Mouse (Mus musculus) neural tube, embryonic 11.5 days (tissue): ENCODE results near the gene Celf2. TPM values are rescaled to one million over a fixed set of nuclear protein-coding genes. Genes with fewer than 3 reads are reported as not detected.

Experiments used
- ATAC-seq: fragments of 200-750 bp; cut with Nextera tagmentation; 2 replicates; pipeline ENCODE4 v1.8.0; 2017; ENCODE audit warnings: moderate number of reproducible peaks, mild to moderate bottlenecking, moderate TSS enrichment, moderate library complexity; ENCODE audit not compliant: insufficient read depth, low FRiP score, low TSS enrichment
- DNase-seq: peaks from one replicate; pipeline ENCODE4 v3.0.0-alpha.2; 2015; ENCODE audit warnings: low spot score
- H3K27ac ChIP-seq: fragments of 300-500 bp; sonication (generic); 2 replicates; pipeline ENCODE4 v1.5.1; 2014; ENCODE audit warnings: low read depth, mild to moderate bottlenecking, low read length
- H3K27me3 ChIP-seq: fragments of 300-500 bp; sonication (generic); 2 replicates; pipeline ENCODE4 v1.6.1; 2014; ENCODE audit warnings: mild to moderate bottlenecking, low read length, mixed read lengths; ENCODE audit not compliant: control insufficient read depth, insufficient read depth
- H3K36me3 ChIP-seq: fragments of 300-500 bp; sonication (generic); 2 replicates; pipeline ENCODE4 v1.6.1; 2014; ENCODE audit warnings: mild to moderate bottlenecking, low read length, moderate library complexity, mixed read lengths; ENCODE audit not compliant: control insufficient read depth, insufficient read depth
- H3K4me1 ChIP-seq: fragments of 300-500 bp; sonication (generic); 2 replicates; pipeline ENCODE4 v1.6.1; 2014; ENCODE audit warnings: low read length, mixed read lengths; ENCODE audit not compliant: control insufficient read depth, insufficient read depth
- H3K4me2 ChIP-seq: fragments of 300-500 bp; sonication (generic); 2 replicates; pipeline ENCODE4 v1.6.1; 2014; ENCODE audit warnings: low read depth, mild to moderate bottlenecking, moderate library complexity
- H3K4me3 ChIP-seq: fragments of 300-500 bp; sonication (generic); 2 replicates; pipeline ENCODE4 v1.5.1; 2014; ENCODE audit warnings: low read depth, low read length
- H3K9ac ChIP-seq: fragments of 300-500 bp; sonication (generic); 2 replicates; pipeline ENCODE4 v1.6.1; 2014; ENCODE audit warnings: mild to moderate bottlenecking, low read length
- H3K9me3 ChIP-seq: fragments of 300-500 bp; sonication (generic); 2 replicates; pipeline ENCODE4 v1.6.1; 2016; ENCODE audit warnings: low read length; ENCODE audit not compliant: control insufficient read depth
- WGBS: fragments of 180-500 bp; shearing (Covaris S2); extraction: QIAGEN DNeasy Blood & Tissue Kit; methylation state at CpG from one replicate; pipeline ENCODE4 v1.1.7; 2014; 5-methylcytosine and 5-hydroxymethylcytosine counted together
- polyA plus RNA-seq: library from polyadenylated mRNA; unstranded; fragments of >200 nt; fragmentation: Nextera tagmentation; extraction: Ambion mirVana; gene quantifications from 2 replicates; pipeline ENCODE4 v1.2.1, GENCODE M21; 2014

The Celf2 gene
- polyA plus RNA-seq, 1 experiment from 2014 or later = 70.3 TPM

DNA sequence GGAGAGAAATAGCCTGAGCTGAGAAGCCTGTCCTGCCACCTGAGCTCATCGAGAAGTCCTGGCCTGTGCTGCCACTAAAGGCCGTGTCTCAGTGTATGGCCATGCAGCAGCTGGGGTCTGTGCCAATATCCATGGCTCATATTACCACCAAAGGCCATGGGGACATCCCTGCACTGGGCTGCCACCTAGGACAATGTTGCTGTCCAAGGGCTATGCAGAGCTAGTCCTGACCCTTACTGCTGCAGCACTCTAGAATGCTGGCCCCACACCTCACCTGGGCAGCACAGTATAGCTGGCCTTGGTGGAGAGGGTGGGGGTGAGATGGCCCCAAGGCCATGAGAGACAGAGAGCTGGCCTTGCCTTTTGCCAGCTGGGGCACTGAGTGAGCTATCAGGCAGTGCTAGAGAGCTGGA is 780.5 kb downstream of the Celf2 start:
- Histone ChIP-seq H3K36me3 (no peaks in the 10 kb centered on the region), H3K4me1 (no peaks in the 10 kb centered on the region), H3K27ac (no peak overlapping the region), H3K4me3 (no peak overlapping the region), H3K9ac (no peak overlapping the region), H3K27me3 (no peaks in the 10 kb centered on the region), H3K9me3 (no peaks in the 10 kb centered on the region), H3K4me2 (no peak overlapping the region)
- 66% methylated on average over 2 of the region's 2 CpGs for WGBS
- DNase-seq = no peak
- ATAC-seq = 0 out of 2 replicates have a peak, but pooled peaks have one; percentile 20

DNA sequence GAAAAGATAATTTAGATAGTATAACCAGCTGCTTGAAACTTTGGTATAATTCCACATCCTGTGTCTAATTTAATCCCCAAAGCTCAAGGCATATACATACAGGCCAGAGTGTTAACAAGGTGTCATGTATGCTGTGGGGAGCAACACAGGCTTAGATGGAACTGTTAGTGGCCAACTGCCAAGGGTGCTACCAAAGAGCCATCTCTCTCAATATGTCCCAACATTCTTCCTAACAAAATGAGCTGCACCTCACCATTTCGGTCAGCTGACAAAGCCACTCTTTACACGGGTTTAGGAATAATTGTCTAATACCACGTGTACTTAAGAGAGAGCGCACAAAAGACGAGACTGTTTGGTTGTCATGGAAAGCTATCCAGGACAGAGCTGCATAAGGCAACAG is 782.0 kb downstream of the Celf2 start:
- no peak overlapping the region for H3K4me2 ChIP-seq
- no peak for ATAC-seq
- H3K4me1 ChIP-seq = no peaks in the 10 kb centered on the region
- H3K4me3 ChIP-seq = no peak overlapping the region
- H3K27me3 ChIP-seq = no peaks in the 10 kb centered on the region
- H3K27ac ChIP-seq = no peak overlapping the region
- 84% methylated on average over 5 of the region's 5 CpGs for WGBS
- H3K9me3 ChIP-seq = no peaks in the 10 kb centered on the region
- H3K9ac ChIP-seq = no peak overlapping the region
- H3K36me3 ChIP-seq = no peaks in the 10 kb centered on the region
- DNase-seq = no peak

DNA sequence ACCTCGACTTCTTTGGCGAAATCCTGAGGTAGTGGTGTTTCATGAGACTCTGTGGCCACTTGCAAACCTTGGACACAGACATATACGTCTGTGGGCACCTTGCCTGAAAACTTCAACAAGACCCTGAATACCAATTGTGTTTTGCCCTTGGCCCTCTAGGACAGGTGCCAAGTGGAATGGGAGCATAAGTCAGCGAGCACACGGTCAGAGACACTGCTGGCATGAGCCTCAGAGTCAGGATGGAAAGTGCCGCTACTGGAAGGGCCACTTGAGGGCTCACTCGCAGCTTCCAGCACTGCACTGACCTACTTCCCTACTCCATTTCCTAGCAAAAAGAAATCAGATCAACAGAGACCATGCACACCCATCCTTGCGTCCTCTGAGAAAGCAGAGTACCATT is 783.3 kb downstream of the Celf2 start:
- no peak overlapping the region for H3K9ac ChIP-seq
- no peak overlapping the region for H3K4me3 ChIP-seq
- 84% methylated on average over 8 of the region's 8 CpGs for WGBS
- H3K27ac ChIP-seq = no peak overlapping the region
- DNase-seq = no peak
- no peaks in the 10 kb centered on the region for H3K27me3 ChIP-seq
- no peaks in the 10 kb centered on the region for H3K36me3 ChIP-seq
- H3K9me3 ChIP-seq = no peaks in the 10 kb centered on the region
- no peak for ATAC-seq
- H3K4me2 ChIP-seq = no peak overlapping the region
- peaks cover 3% of the 10 kb centered on the region for H3K4me1 ChIP-seq

DNA sequence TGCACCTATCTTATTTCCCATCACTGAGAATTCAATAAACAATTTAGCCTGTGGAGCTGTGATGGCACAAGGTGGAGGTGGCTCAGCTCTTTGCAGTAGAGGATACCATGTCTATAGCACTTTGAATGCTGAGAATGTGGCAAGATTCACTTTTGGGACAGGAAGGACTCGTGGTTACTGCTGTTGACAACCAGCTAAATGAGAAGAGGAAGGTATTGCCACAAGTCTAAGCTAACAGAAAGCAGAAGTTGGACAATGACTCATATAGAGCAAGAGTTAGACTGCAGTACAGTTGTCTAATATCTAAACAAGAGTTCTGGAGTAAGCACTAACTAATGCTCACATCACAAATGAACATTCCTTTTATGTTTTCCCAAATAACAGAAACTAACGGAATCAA is 785.8 kb downstream of the Celf2 start:
- DNase-seq = no peak
- H3K4me3 ChIP-seq = no peak overlapping the region
- no peaks in the 10 kb centered on the region for H3K27me3 ChIP-seq
- no peak overlapping the region for H3K27ac ChIP-seq
- H3K4me2 ChIP-seq = no peak overlapping the region
- H3K4me1 ChIP-seq = peaks cover 6% of the 10 kb centered on the region
- 91% methylated on average over 2 of the region's 2 CpGs for WGBS
- ATAC-seq = no peak
- no peak overlapping the region for H3K9ac ChIP-seq
- no peaks in the 10 kb centered on the region for H3K36me3 ChIP-seq
- H3K9me3 ChIP-seq = no peaks in the 10 kb centered on the region

DNA sequence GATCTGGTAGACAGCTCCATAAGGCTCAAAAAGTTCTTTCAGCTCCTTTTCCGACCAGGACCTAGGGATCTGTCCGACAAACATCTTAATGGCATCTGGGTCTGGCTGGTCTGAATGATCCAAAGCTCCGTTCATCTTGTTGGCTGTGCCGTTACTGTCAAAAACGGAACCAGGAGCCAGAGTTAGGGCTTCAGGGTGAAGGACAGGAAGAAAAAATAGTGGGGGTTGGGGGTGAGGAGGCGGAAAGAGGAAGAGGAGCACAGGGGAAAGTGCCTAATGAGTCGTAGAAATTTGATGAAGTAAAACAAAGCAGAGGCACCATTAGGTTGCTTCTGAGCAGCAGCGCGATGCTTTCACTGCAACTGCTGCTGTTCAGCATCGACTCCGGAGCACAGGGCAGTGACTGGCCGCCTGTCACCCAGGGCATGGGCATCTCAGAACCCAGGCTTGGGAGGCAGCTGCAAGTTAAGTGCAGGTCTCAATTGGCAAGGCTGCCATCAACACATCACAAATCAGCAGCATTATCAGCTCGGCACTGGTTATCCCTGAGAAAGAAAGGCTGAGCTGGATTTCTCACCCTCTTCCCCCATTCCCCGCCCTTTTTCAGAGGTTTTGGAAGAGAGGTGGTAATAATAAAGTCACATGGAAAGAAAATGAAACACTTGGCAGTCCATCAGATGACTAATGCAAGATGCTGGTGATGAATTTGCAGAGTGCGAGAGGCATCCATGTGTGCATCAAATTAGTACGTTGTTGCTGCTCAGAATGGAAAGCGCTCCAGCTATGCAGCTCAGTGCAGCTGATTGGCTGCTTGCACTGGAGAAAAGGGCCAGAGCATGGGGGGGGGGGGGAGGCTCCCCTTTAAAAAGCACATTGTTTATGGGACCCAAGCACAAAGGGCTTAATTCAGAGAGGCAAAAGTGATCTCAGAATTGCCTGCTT is 787.6 kb downstream of the Celf2 start:
- H3K4me1 ChIP-seq = peaks cover 6% of the 10 kb centered on the region
- WGBS = 3% methylated on average over 17 of the region's 17 CpGs
- no peaks in the 10 kb centered on the region for H3K36me3 ChIP-seq
- H3K27me3 ChIP-seq = no peaks in the 10 kb centered on the region
- H3K4me3 ChIP-seq = peak overlapping the region; percentile 38
- H3K27ac ChIP-seq = peak overlapping the region; percentile 84
- H3K9ac ChIP-seq = peak overlapping the region; percentile 65
- ATAC-seq = peak; percentile 90
- DNase-seq = peak; percentile 63
- no peaks in the 10 kb centered on the region for H3K9me3 ChIP-seq
- H3K4me2 ChIP-seq = peak overlapping the region; percentile 85

DNA sequence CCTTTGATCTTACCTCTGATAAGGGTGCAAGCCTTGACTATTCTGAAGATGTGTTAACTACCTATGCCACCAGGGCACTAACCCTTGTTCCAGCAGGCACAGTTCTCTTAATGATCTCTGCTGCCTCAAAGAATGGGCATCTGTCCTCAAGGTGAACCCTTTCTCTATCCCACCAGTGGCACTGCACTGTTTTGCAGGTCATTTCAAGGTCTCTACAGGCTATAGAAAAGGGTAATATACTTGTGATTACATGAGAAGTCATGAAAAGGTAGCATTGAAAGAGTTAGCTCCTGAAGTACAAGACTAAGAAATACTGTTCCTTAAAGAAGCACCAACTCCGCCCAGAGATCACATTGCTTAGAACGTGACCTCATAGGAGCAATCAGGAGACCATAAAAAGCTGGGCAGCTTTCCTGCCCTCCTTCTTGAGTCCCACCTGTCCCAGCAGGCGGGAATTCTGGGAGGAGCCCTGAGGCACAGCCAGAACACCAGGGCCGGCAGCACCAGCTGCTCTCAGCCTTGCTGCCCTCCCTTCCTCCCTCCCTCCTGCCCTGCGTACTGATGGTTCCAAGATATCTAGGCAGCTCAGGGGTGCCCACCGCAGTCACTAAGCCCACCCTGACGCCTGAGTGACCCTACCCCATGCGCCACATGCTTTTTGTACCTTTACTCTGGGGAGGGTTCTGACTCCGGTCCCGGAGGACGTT is 788.5 kb downstream of the Celf2 start:
- 15% methylated on average over 11 of the region's 11 CpGs for WGBS
- Histone ChIP-seq H3K4me2 (peak overlapping the region; percentile 85), H3K27ac (peak overlapping the region; percentile 84), H3K36me3 (no peaks in the 10 kb centered on the region), H3K9me3 (no peaks in the 10 kb centered on the region), H3K4me1 (peaks cover 6% of the 10 kb centered on the region), H3K9ac (peak overlapping the region; percentile 65), H3K27me3 (no peaks in the 10 kb centered on the region), H3K4me3 (peak overlapping the region; percentile 38)
- peak; percentile 53 for DNase-seq
- ATAC-seq = peak; percentile 76

DNA sequence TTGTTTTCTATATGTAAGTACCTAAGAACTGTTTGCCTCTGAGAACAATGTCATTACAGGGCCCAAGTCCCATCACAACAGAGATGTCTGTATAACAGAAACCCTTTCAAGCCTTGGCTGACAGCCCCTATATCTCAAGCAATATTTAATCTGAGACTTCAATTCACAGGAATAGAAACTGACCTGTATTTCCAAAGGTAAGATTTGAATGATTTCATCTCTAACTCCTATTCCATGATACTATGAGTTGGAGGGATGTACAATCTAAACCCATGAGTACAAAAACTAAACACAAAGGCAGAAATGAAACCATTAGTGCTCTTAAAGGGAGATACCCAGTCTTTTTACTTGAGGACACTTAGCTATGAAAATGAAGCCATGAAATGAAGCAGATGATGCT is 790.5 kb downstream of the Celf2 start:
- no peak for ATAC-seq
- Histone ChIP-seq H3K9me3 (no peaks in the 10 kb centered on the region), H3K9ac (no peak overlapping the region), H3K4me3 (no peak overlapping the region), H3K27ac (no peak overlapping the region), H3K27me3 (no peaks in the 10 kb centered on the region), H3K4me1 (peaks cover 6% of the 10 kb centered on the region), H3K36me3 (no peaks in the 10 kb centered on the region), H3K4me2 (no peak overlapping the region)
- DNase-seq = no peak

DNA sequence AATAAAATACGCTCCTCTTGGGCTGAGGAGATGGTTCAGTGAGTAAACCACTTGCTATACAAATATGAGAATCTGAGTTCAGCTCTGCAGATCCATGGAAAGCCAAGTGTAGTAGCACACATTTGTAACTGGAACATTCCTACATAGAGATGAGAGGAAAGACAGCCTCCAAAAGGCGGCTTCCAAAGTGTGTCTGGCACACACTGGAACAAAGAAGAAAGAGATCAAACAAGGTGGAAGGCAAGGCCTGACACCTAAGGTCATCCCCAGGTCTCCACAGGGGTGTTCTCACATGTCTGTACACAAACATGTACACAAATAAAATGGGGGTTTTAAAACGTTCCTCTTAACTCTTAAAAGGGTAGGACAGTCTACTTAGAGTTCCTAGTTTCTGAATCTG is 791.4 kb downstream of the Celf2 start:
- Histone ChIP-seq H3K4me1 (peaks cover 6% of the 10 kb centered on the region), H3K4me2 (no peak overlapping the region), H3K27me3 (no peaks in the 10 kb centered on the region), H3K36me3 (no peaks in the 10 kb centered on the region), H3K4me3 (no peak overlapping the region), H3K9ac (no peak overlapping the region), H3K9me3 (no peaks in the 10 kb centered on the region), H3K27ac (no peak overlapping the region)
- no peak for DNase-seq
- ATAC-seq = no peak
- 73% methylated on average over 3 of the region's 3 CpGs for WGBS
